Mouse (Mus musculus): Measurements from ENCODE around the gene Wdr45b.

DNA sequence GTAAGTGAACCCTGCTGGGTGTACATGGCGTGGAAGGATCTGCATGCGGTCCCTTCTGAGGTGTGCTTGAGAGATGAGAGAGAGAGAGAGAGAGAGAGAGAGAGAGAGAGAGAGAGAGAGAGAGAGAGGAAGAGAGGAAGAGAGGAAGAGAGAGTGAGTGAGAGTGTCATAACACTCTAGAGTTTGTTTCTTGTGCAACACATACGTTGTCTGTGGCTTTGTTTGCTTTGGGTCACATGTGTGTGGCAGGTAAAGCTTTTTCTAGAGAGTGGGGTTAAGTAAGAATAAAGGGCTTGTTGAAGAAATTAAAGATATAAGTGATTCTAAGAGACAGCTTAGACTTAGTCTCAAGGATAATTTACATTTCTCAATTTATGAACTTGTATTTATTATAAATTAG is 76.2 kb downstream of the Wdr45b start:
- TF ChIP-seq CHD2 (IDR thresholded peaks at IDR 0.05; ENCODE audit: low read depth, low read length) (no peak), MAFK (IDR thresholded peaks at IDR 0.05; ENCODE audit: insufficient read depth, low read depth, low read length) (no peak), ZNF384 (IDR thresholded peaks at IDR 0.05; ENCODE audit: low read depth, low read length) (no peak), ZC3H11A (IDR thresholded peaks at IDR 0.05; ENCODE audit: borderline replicate concordance, low read depth, low read length) (no peak)
